Mouse (Mus musculus): ENCODE data around the gene Cct4.

DNA sequence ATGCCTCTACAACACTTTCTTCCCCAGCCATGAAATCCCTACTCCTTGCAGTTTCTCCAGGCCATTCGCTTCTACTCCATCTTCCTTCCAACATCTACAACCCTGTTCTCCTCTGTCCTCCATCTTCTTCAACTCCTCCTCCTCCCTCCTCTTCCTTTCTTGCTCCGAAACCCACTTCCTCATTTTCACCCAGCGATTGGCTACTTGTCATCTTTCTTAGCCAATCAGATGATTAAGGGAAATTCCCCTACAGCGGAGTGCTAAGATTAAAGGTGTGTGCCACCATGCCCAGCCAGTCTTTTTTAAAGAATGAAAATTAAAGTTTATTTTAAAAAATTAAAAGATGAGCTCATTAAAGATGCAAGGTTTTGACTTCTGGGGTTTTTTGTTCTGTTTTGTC is 27.6 kb downstream of the Cct4 start:
- TF ChIP-seq CTCF (IDR thresholded peaks at IDR 0.05; ENCODE audit: insufficient read depth, low read depth, low read length) = no peak
- TF ChIP-seq POLR2A (IDR thresholded peaks at IDR 0.05; ENCODE audit: insufficient read depth, low read depth, low read length) = no peak
